Mouse (Mus musculus): ENCODE data around the gene Ikzf4.

The Ikzf4 gene

DNA sequence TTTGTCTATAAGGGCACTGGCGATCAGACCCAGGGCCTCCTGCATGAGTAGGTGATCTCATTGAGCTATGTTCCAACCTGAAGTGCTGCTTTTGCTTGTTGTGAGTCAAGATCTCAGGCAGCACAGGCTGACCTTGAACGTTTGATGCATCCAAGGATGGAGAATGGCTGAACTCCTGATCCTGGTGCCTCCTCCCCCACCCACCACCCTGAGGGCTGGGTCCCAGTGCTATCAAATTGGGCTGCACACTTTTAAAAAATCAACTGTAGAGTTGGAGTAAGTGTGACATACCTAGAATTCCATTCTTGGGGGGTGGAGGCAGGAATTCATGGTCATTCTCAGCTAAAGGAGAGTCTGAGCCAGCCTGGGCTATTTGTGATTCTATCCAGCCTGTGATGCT is 39.3 kb downstream of the Ikzf4 start:
- in situ Hi-C loops (cut with MboI): no loop called here

DNA sequence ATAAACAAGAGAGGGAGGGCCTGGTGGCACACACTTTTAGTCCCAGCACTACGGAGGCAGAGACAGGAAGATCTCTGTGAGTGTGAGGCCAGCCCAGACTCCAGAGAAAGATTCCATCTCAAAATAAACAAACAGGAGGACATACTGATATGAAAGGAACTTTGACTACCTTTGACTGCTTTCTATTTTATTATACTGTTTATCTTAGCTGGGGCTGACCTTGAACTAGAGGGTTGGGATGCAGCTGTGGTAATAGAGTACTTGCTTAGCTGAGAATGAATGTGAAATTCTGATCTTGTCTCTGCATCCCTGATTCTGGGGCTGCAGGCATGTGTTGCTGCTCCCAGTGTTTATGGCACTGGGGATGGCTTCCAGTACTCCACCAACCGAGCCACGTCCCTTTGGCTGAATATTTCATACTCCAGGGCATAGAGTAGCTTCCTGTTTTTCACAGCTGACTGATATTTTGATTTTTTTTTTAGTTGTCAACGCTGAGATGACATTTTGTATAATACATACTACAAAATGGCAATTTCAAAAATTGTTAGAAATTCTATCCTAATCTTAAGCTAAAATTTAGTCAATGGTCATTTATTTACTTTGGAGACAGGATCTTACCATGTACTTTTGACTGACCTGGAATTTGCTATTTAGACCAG is 43.2 kb downstream of the Ikzf4 start:
- in situ Hi-C loops (cut with MboI): no loop called here

DNA sequence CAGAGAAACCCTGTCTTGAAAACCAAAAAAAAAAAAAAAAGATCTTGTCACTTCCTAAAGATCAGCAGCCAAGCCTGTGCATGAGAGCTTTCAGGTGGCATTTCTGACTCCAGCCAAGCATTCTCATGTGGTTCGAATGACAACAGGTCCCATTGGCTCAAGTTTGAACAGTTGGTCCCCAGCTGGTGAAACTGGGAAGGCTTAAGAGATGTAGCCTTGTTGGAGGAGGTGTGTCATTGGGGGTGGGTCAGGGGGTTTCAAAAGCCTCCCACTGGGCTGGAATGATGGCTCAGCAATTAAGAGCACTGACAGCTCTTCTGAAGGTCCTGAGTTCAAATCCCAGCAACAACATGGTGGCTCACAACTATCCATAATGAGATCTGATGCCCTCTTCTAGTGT is 44.3 kb downstream of the Ikzf4 start:
- in situ Hi-C loops (cut with MboI): no loop called here

DNA sequence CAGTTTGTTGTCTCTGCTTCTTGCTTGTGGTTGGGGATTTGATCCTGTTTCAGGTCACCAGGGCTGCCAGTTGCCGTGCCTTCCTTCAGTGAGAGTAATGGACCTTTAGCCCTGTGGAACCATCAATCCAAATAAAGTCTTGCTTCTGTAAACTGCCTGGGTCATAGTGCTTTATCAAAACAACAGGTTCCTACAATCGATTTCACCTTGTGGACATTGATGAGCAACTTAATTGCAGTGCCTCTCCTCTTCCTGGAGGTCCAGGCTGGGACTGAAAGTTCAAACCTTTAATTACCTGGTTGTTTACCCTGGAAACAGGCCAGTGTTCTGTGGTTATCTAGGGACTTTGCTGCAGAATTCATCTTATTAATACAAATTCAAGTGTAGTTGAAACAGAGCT is 47.3 kb downstream of the Ikzf4 start:
- in situ Hi-C loops (cut with MboI): no loop called here

DNA sequence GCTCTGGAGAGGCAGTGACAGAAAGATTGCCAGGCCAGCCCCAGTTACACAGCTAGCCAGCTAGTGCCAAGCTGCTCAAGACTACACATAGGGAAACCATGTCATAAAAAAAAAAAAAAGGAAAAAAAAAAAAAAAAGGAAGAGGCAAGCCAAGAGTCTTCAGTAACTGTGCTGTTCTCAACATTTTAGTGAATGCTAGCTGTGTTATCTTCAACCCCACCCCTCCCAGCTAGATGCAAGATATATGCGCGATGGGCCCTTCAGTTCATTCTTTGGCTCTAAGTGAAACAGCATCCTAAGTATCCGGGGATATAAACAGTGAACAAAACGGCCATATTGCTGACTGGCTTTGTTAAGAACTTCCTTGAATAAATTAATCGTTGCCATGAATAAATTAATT is 53.0 kb downstream of the Ikzf4 start:
- in situ Hi-C loops (cut with MboI): no loop called here

DNA sequence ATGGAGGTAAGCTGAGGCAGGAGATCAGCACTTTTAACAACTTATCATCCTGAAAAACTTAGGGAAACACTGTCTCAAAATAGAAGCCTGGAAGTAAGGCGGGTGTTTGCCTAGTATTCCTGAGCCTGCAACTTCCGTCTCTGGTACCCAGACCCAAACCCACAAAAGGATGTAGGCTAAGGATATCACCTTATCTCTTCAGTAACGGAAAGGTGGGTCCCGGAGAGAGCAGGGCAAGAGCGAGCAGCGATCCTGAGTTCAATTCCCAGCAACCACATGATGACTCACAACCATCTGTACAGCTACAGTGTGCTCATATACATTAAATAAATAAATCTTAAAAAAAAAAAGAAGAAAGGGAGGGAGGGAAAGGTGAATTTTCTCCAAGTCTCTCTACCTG is 54.4 kb downstream of the Ikzf4 start:
- in situ Hi-C loops (cut with MboI): no loop called here

DNA sequence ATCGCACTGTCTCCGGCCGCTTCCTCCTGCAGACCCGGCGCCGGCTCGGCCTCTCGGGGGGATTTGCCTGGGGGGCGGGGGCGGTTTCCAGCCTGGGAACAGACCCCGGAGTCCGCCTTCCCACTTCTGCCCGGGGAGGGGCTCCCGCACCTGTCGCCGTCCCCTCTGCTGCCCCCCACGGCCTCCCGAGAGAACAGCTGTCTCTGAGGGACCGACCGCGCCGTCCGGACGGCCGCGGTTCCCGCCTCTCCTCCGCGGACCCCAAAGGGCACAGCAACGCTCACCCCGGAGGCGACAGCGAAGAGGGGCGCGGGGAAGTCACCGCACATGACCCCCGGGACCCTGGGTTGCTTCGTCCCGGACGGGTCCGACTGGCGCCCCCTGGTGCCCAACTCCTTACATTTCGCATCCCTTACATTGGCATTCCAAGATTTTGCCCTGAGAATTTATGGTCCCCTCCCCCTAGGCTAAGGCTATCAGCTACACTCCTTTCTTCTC is 55.5 kb downstream of the Ikzf4 start:
- in situ Hi-C loops (cut with MboI): no loop called here

DNA sequence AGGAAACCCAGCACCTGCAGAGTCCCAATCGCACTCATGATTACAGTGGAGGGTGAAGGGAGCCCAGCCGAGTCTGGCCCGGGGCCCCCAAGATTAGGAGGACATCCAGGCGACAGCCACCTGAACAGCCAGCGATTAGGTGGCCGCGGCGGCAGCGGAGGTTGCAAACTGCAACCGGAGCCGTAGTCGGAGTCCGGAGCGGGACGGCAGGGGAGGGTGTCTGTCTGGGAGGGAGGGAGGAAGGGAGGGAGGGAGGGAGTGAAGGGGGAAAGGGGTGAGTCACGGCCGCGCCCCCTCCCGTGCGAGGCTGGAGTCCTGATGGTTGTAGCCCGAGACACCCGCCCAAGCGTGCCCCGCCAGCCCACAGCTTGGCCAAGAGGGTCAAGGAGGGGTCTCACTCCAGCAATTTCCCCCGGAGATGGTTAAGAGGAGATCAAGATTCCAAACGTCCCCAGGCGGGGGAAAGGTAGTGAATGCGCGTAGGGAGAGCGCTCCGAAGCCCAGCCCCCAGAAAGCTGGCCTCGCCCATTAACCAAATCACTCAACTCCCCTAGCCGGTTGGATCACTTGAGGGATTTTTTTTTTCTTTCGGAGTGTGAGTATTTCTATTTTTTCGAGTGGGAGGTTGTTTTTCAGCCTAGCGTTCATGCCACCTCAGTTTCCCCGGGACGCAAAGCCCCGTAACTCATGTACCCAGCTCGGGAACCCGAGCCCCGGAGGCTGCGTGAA is 56.2 kb downstream of the Ikzf4 start, which contains the start of gene Erbb3:
Erbb3 (minus strand) TSS at position 189 of the 729 bp plus-strand sequence.
- in situ Hi-C loops (cut with MboI): no loop called here

DNA sequence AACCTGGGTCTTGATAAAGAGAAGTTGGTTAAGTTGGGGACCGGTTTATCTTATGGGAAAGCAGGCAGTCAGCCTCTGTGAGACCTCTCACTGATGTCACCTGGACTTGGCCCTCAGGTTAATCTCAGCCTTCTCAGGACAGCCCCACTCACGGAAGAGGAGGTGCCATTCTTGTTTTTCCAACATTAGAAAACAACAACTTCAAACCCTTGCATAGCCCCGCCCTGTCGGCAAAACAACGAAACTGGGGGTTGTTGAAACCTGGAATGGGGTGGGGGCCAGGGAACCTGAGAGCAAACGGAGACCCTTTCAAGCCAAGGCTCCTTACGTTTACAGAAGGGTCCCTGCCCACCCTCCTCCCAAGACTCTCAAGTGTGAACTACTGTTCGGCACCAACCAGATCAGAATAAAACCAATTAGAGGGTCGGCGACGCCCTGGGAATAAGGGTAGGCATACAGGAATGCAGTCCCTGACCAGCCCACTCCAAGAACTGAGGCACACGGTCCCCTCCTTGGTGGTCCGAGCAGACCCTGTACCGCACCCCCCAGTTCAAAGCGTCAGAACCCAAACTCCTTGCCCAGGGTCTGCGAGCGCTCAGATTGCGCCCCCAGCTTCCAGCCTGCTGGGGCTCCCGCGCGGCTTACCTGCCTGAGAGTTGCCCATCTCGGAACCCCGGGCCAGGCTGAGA is 56.9 kb downstream of the Ikzf4 start:
- in situ Hi-C loops (cut with MboI): no loop called here

DNA sequence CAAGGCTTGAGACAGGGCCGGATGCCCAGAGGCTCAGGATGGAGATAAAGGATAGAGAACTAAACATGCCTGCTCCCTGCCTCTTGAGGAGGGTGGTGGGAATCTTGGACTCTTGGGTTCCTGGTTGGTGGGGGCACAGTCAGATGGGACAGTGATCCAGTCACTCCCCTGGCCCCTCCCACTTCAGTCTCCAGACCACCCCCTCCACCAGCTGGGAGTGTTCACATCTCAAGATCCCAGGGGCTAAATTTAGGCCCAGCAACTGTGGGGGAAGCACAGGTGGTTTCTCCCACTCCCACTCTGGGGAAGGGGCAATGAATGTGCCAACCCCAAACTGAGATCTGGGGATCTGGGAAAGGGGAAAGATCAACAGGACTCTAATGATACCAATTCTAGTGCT is 57.7 kb downstream of the Ikzf4 start:
- in situ Hi-C loops (cut with MboI): no loop called here

DNA sequence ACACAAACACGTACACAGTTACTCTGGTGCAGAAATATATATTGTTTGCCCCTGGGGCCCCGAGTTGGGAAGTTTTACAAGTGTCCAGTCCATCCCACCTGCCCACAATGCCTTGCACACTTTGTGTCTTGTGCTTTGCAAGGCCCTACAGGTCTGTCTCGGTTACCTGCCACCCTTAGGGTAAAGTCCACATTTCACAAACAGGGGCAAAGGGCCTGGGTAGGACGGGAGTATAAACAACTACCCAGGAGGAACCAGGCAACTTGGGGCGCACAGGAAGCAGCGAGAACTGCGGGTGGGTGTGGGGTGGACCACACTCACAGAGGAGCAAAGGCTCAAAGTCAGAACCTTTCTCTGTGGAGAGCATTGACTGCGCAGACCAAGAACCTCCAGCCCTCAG is 58.1 kb downstream of the Ikzf4 start:
- in situ Hi-C loops (cut with MboI): no loop called here

DNA sequence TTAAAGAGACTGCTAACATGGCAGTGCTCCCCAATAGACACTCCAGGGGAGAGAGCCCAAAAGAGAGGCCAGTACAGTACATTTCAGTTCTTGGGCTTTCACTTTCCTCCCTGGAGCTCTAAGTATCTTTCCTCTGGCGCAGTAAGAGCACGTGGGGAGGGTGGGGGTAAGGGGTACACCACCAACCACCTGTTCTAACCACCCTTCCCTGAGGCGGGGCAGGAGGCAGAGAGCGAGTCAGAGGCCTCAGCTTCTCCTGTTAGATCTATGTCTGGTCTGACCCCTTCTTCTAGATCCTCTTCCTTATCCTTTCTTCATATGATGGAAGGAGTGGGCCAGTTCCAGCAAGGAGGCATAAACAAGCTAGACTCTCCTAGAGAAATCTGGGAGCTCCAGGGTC is 58.7 kb downstream of the Ikzf4 start:
- in situ Hi-C loops (cut with MboI): no loop called here

DNA sequence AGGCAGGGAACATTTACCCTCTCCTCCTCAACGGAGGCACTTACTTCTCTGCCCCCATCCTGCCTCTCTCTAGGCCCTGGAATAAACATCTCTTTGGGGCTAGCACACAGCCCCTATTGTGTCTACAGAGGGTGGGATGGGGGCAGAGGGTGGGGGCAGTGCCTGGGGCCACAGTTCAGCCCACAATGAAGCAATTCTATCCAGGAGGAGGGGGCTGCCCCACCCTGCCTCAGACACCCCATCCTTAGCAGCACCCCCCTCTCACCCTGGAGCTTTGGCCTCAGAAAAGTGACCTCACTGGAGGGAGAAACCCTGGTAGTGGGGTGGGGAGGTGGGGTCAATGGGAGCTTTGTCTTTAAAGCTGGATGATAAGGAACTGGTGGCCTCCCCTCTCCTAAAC is 59.2 kb downstream of the Ikzf4 start:
- in situ Hi-C loops (cut with MboI): no loop called here

DNA sequence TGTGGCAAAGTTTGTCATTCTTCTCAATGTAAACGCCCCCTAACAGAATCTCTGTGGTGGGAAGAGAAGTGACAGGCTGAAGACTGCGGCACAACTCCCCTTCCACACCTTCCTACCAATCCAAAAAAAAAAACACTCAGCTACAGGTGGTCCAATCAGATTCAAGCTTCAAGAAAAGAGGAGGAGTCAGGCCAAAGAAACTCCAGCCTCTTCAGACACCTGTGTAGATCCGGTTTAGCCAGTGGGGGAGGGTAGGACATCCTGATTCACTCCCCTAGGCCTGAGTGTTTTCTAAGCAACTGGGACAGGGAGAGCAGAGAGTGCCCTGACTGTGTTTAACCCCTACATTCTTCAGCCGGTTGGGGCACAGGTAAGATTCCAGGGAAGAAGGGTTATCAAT is 61.4 kb downstream of the Ikzf4 start:
- in situ Hi-C loops (cut with MboI): no loop called here

DNA sequence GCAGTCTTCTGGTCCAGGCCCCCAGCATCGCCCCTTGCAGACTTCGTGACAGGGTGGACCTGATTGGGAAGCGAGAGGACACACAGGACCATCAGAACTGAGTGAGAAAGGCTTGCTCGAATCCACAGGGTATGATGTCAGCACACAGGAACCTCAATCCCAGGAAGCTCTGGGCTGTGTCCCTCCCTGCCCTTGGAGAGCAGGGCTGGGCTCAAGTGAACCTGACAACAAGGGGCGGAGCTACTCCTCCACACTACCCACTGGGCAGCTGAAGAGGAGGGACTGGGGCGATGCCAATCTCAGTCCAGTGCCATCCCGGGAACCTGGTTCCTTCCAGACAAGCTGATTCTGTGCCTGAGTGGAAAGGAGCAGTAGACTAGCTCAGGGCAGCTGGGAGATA is 62.1 kb downstream of the Ikzf4 start:
- in situ Hi-C loops (cut with MboI): no loop called here
